Mouse (Mus musculus) cortical plate, adult 2 months (tissue): ENCODE results near the gene Ccdc27.

ENCODE experiments used
- CTCF ChIP-seq: fragments of 200-500 bp; IDR thresholded peaks from 2 replicates; pipeline ENCODE4 v1.5.1; 2011; ENCODE audit warnings: mild to moderate bottlenecking, control low read depth, low read length; ENCODE audit not compliant: insufficient read depth; ENCODE audit errors: extremely low read depth
- POLR2A ChIP-seq: fragments of 200-500 bp; IDR thresholded peaks from 2 replicates; pipeline ENCODE4 v1.6.1; 2011; ENCODE audit warnings: mild to moderate bottlenecking, low read length, control low read depth; ENCODE audit not compliant: insufficient read depth; ENCODE audit errors: extremely low read depth

- TF ChIP-seq CTCF (no peak), POLR2A (no peak)
These were observed 17.6 kb downstream of the Ccdc27 start for GRCm38 (mm10) chr4:154024729-154025521.
